Mouse (Mus musculus): ENCODE data around the gene Rbbp8nl.
A peak's percentile ranks its signal among the peaks of the same experiment; 100 is the strongest.

Rbbp8nl gene

GRCm38 (mm10) chr2:180289440-180290108, at the start of gene Rbbp8nl:
Gene Rbbp8nl (minus strand): TSS chr2:180289879.
- DNase-seq (ENCODE audit: inconsistent ontology term), result no peak

- peak; percentile 32 for DNase-seq (ENCODE audit: inconsistent ontology term)
Measured at GRCm38 (mm10) chr2:180334551-180334986, 44.9 kb upstream of the Rbbp8nl start, which contains the start of gene Gata5. Gene Gata5 (minus strand): TSS chr2:180334699.

GRCm38 (mm10) chr2:180333778-180334550, 44.3 kb upstream of the Rbbp8nl start:
- DNase-seq (ENCODE audit: inconsistent ontology term), result peak; percentile 8

GRCm38 (mm10) chr2:180329466-180329865, 39.8 kb upstream of the Rbbp8nl start:
- no peak for DNase-seq (ENCODE audit: inconsistent ontology term)

GRCm38 (mm10) chr2:180322674-180323355, 33.1 kb upstream of the Rbbp8nl start:
- no peak for DNase-seq (ENCODE audit: inconsistent ontology term)

GRCm38 (mm10) chr2:180320216-180320615, 30.5 kb upstream of the Rbbp8nl start:
- no peak for DNase-seq (ENCODE audit: inconsistent ontology term)

- DNase-seq (ENCODE audit: inconsistent ontology term), result no peak
Measured at GRCm38 (mm10) chr2:180317591-180317990, 27.9 kb upstream of the Rbbp8nl start.

GRCm38 (mm10) chr2:180314292-180314691, 24.6 kb upstream of the Rbbp8nl start:
- DNase-seq (ENCODE audit: inconsistent ontology term), result no peak

GRCm38 (mm10) chr2:180311147-180311546, 21.5 kb upstream of the Rbbp8nl start:
- no peak for DNase-seq (ENCODE audit: inconsistent ontology term)

- no peak for DNase-seq (ENCODE audit: inconsistent ontology term)
Measured at GRCm38 (mm10) chr2:180307680-180308079, 18.0 kb upstream of the Rbbp8nl start.

GRCm38 (mm10) chr2:180306423-180307168, 16.9 kb upstream of the Rbbp8nl start:
- DNase-seq (ENCODE audit: inconsistent ontology term), result peak; percentile 17

GRCm38 (mm10) chr2:180306009-180306408, 16.3 kb upstream of the Rbbp8nl start:
- DNase-seq (ENCODE audit: inconsistent ontology term), result no peak

GRCm38 (mm10) chr2:180305490-180305889, 15.8 kb upstream of the Rbbp8nl start:
- DNase-seq (ENCODE audit: inconsistent ontology term), result no peak

- no peak for DNase-seq (ENCODE audit: inconsistent ontology term)
Measured at GRCm38 (mm10) chr2:180304554-180304953, 14.9 kb upstream of the Rbbp8nl start.

GRCm38 (mm10) chr2:180303468-180303867, 13.8 kb upstream of the Rbbp8nl start:
- DNase-seq (ENCODE audit: inconsistent ontology term), result no peak

GRCm38 (mm10) chr2:180302201-180302600, 12.5 kb upstream of the Rbbp8nl start:
- DNase-seq (ENCODE audit: inconsistent ontology term), result no peak

GRCm38 (mm10) chr2:180300771-180301170, 11.1 kb upstream of the Rbbp8nl start:
- no peak for DNase-seq (ENCODE audit: inconsistent ontology term)

GRCm38 (mm10) chr2:180300252-180300651, 10.6 kb upstream of the Rbbp8nl start:
- no peak for DNase-seq (ENCODE audit: inconsistent ontology term)

- no peak for DNase-seq (ENCODE audit: inconsistent ontology term)
Measured at GRCm38 (mm10) chr2:180292906-180293305, 3.2 kb upstream of the Rbbp8nl start.

- DNase-seq (ENCODE audit: inconsistent ontology term), result no peak
Measured at GRCm38 (mm10) chr2:180292026-180292425, 2.3 kb upstream of the Rbbp8nl start.

GRCm38 (mm10) chr2:180291566-180291965, 1.9 kb upstream of the Rbbp8nl start:
- no peak for DNase-seq (ENCODE audit: inconsistent ontology term)

- no peak for DNase-seq (ENCODE audit: inconsistent ontology term)
Measured at GRCm38 (mm10) chr2:180290503-180290902, 824 bp upstream of the Rbbp8nl start.

Measured in Muller cell, postnatal 12 days (primary cell).